Mouse (Mus musculus): ENCODE data around the gene Bola3.
A peak's percentile ranks its signal among the peaks of the same experiment; 100 is the strongest.

The Bola3 gene

DNA sequence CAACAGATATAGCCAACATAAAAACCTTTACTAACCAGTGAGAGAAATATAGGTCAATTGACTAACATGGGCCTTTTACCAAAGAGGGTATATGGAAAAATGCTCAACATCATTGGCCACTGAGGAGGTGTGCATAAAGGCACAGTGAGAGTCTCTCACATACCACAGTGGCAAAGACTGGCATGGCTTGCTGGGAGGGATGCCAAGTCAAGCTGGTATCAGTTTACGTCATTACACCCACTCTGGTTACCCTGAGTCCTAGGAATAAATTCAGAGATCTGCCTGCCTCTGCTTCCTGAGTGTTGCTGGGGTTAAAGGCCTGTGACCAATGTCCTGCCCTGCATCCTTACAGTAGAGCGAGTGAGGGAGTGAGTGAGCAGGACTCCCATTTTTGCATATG is 47.8 kb downstream of the Bola3 start:
- no peak for DNase-seq

- DNase-seq: no peak
Observed at GRCm38 (mm10) chr6:83397728-83398127, 48.8 kb downstream of the Bola3 start.

GRCm38 (mm10) chr6:83399790-83400189 is 50.8 kb downstream of the Bola3 start:
- DNase-seq: no peak

- DNase-seq: peak; percentile 90
Observed at GRCm38 (mm10) chr6:83403481-83403880, 54.5 kb downstream of the Bola3 start.

DNA sequence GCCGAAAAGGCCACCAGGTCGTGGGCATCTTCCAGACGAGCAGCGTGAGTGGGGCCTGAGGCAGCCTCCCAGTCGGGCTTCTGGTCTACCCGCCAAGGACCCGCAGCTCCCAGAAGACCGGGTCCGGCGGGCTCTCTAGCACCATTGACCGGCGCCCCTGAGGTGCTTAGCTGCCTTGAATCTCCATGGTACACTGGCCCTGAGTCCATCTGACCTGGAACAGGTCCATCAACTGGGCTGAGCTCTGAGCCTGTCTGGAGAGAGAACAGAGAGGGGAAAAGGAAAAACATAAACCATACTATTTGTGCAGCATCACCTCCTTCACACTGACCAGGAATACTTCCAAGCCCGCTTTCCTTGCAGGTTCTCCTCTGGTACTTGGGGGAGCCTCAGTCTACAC is 55.6 kb downstream of the Bola3 start:
- no peak for DNase-seq

DNA sequence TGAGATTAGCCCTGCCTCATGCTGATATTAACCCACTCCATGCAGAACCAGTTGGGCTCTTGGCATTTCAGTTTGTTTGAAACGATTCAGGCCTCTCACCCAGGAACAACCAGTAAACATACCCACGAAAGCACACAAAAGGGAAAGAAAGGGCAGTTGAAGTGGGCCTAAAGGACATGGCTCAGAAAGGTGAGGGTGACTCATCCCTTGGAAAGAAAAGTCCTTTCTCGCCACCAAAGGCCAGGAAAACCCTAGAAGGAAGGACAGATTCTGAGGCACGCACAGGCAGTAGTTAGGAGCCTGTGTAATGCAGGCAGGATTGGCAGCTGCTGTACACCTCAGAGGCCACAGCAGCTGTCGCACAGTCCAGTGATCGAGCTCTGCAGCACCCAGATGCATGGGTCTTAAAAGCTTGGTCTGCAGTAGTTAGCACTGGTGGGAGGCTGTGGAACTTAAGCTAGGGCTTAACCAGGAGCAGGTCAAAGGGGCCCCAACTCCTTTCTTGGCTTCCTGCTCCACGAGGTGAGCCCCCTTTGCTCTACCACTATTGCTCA is 56.6 kb downstream of the Bola3 start:
- DNase-seq: no peak

DNA sequence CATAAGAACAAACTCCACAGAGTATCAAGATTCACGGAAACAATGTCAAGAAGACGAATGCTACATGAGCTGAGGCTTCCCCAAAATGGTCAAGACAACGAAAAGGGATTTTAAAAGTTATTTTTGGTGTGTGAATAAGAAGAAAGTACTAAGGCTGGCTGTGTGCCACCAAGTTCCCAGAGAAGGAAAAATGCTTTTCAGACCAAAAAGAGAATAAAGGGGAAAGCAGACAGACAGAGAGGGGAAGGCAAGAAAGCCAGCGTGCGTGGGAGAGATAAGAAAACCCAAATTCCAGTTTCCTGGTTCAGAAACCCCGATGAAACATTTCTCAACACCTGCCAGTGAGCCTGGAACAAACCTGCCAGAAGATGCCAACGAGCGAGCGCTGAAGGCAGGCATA is 59.6 kb downstream of the Bola3 start:
- DNase-seq: no peak

Data from heart, adult 11 months (tissue).